Mouse (Mus musculus) olfactory bulb, adult 2 months (tissue): ENCODE data around the gene Vsir.

Experiments
- CTCF ChIP-seq: fragments of 200-500 bp; IDR thresholded peaks from 2 replicates; pipeline ENCODE4 v1.5.1; 2012; ENCODE audit warnings: low read depth, mild to moderate bottlenecking, low read length, moderate library complexity; ENCODE audit not compliant: insufficient read depth
- POLR2A ChIP-seq: fragments of 200-500 bp; IDR thresholded peaks from 2 replicates; pipeline ENCODE4 v1.6.1; 2012; ENCODE audit warnings: mild to moderate bottlenecking, low read depth, low read length, moderate library complexity; ENCODE audit not compliant: insufficient read depth

GRCm38 (mm10) chr10:60362310-60362628 lies 15.6 kb downstream of the Vsir start:
- TF ChIP-seq CTCF: no peak
- no peak for TF ChIP-seq POLR2A
